Mouse (Mus musculus): ENCODE measurements at regions not wholly inside any gene's neighbourhood (a gene's known extent, or its start where the extent isn't known, plus 50 kb on each side); places are given as distances from the start of the nearest gene placed in this dataset.
"Not testable (repeated sequence)": the region's sequence is repeated elsewhere in the genome, so short reads cannot be mapped to it uniquely, and the experiment has no call there.

DNA sequence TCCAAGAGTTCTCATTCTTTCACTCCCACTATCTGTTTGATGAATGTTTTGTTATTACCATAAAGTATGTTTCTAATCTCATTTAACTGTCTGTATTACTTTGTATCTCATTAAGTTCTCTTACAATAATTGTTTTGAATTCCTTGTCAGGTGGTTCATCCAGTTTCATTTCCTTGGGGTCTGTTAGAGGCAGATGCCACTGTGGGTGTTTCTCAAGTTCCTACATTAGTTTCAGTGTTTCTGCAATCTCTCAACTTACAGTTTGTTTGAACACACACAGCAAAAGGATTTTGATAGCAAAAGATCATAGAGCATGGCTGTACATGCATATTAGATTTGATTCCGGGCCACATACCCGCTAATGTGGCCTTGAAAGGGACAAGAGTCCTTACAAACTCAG lies 280.5 kb upstream of the Gk2 start:
- H3K4me2 ChIP-seq, result no peak overlapping the region
- H3K9me3 ChIP-seq, result no peaks in the 10 kb centered on the region
- no peak overlapping the region for H3K9ac ChIP-seq
- H3K36me3 ChIP-seq, result no peaks in the 10 kb centered on the region
- no peaks in the 10 kb centered on the region for H3K27me3 ChIP-seq
- no peak for ATAC-seq (ENCODE audit: insufficient number of reproducible peaks, low FRiP score, low TSS enrichment, low read depth)
- no peaks in the 10 kb centered on the region for H3K4me1 ChIP-seq
- H3K27ac ChIP-seq, result no peak overlapping the region
- H3K4me3 ChIP-seq, result no peak overlapping the region
- WGBS, result 90% methylated on average over 2 of the region's 2 CpGs

DNA sequence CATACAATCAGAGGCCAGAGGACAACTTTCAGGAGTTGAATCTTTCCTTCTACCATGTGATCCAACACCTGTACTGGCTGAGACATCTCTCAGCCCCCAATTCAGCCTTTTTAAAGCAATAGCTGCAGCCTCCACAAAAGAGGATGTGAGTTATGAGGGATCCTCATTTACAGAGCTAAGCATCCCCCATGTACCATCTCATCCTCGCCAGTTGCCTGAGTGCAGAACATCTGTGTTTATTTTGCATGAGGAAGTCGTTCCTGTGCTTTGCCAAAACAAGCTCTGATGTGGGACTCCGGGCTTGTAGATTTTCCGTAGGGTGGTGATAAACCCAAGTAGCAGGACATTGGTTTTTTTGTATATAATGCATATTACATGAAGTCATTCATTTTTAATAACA lies 274.1 kb upstream of the Gk2 start:
- ATAC-seq (ENCODE audit: insufficient number of reproducible peaks, low FRiP score, low TSS enrichment, low read depth), result no peak
- 34% methylated on average over 4 of the region's 4 CpGs for WGBS

DNA sequence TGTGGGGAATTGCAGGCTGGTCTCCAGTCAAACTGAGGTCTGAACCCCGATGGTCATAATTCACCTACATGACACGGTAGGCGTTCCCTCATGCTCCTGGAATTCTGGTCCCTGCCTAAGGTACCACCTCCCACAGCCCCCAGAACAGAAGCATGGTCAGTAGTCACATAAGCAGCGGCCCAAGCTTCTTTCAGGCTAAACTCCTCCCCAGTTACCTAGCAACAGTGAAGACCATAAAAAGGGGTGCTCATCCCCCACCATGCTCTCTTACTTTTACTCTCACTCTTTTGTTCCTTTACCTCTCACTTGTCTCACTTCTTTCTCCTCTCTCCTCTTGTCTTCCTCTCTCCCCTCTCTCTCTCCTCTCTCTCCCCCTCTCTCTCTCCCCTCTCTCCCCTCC lies 262.5 kb upstream of the Gk2 start:
- H3K27ac ChIP-seq; H3K27me3 ChIP-seq; ATAC-seq (ENCODE audit: insufficient number of reproducible peaks, low FRiP score, low TSS enrichment, low read depth); H3K9ac ChIP-seq; H3K4me3 ChIP-seq; H3K9me3 ChIP-seq; H3K4me1 ChIP-seq; H3K4me2 ChIP-seq; H3K36me3 ChIP-seq: not testable (repeated sequence)
- 36% methylated on average over 4 of the region's 4 CpGs for WGBS

More for the DNA sequence above, 274.1 kb upstream of the Gk2 start:
- Histone ChIP-seq H3K9me3 (no peaks in the 10 kb centered on the region), H3K27ac (no peak overlapping the region), H3K36me3 (no peaks in the 10 kb centered on the region), H3K4me1 (no peaks in the 10 kb centered on the region), H3K9ac (no peak overlapping the region), H3K4me3 (no peak overlapping the region), H3K27me3 (no peaks in the 10 kb centered on the region), H3K4me2 (no peak overlapping the region)

DNA sequence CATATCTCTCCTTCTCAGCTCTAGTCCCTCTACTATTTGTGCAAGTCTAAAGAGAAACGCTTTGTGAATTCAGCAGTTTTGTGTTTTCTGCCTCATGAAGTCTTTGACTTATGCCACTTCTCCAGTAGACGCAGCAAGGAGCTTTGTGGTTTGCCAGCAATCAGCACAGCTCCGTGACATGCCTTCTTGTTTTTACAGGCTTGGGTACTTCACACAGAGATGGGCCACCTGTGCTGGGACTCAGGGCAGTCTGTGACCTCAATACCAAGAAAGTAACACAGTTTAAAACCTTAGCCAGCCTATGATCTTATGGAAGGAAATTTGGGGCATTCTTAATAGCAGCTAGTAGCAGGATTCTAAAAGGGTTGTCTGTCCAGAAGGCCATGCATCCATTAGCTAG lies 248.4 kb upstream of the Gk2 start:
- Histone ChIP-seq H3K4me3 (no peak overlapping the region), H3K27ac (no peak overlapping the region), H3K9me3 (no peaks in the 10 kb centered on the region), H3K27me3 (no peaks in the 10 kb centered on the region), H3K9ac (no peak overlapping the region), H3K4me2 (no peak overlapping the region), H3K36me3 (no peaks in the 10 kb centered on the region), H3K4me1 (no peaks in the 10 kb centered on the region)
- WGBS, result 60% methylated on average over 3 of the region's 3 CpGs
- ATAC-seq (ENCODE audit: insufficient number of reproducible peaks, low FRiP score, low TSS enrichment, low read depth), result no peak

DNA sequence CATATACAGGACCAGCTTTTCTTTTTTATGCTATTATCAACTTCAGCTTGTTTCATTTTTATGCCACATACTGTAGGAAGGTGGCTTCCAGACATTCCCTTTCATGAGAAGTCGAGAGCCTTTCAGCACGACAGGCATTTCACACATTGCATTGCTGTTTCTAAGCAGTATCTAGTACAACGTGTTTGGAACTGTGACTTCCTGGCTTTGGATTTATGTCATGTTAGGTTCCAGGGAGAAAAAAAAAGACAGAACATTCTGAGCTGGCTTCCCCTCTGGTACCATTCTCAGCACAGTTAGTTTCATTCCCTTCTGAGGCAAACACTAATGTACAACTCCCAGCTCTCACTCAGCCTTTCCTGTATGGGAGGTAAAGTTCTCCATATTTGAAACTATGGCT lies 243.7 kb upstream of the Gk2 start:
- no peak overlapping the region for H3K4me2 ChIP-seq
- WGBS, result 62% methylated on average over 3 of the region's 3 CpGs
- H3K4me1 ChIP-seq, result no peaks in the 10 kb centered on the region
- no peaks in the 10 kb centered on the region for H3K27me3 ChIP-seq
- no peaks in the 10 kb centered on the region for H3K36me3 ChIP-seq
- H3K9ac ChIP-seq, result no peak overlapping the region
- no peak overlapping the region for H3K27ac ChIP-seq
- ATAC-seq (ENCODE audit: insufficient number of reproducible peaks, low FRiP score, low TSS enrichment, low read depth), result no peak
- no peaks in the 10 kb centered on the region for H3K9me3 ChIP-seq
- no peak overlapping the region for H3K4me3 ChIP-seq

DNA sequence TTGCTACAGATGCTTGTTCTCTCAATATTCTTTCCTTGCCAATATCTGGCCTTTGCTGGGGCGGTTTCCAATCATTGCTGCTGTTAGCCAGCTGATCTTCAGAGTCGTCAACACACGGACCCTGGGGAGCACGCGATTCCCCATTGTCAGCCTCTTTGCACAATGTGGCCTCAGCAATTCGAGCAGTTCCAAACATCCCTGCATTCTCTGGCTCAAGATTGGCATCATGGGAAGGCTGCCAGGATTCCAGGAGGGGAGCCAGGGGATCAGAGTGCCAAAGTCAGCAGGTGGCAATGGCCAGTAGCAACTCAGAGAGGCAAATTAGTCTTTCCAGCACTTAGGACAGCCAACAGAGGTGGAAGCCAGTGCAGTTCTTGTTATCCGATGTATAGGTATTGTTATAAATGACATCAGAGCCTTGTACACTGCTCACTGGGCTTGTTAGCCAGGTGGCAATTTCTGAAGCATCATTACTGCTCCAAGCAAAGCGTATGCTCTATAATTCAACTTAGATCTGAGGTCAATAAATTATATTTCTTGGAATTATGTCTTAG lies 240.8 kb upstream of the Gk2 start:
- no peaks in the 10 kb centered on the region for H3K4me1 ChIP-seq
- no peak overlapping the region for H3K9ac ChIP-seq
- H3K27me3 ChIP-seq, result no peaks in the 10 kb centered on the region
- H3K9me3 ChIP-seq, result no peaks in the 10 kb centered on the region
- H3K4me2 ChIP-seq, result no peak overlapping the region
- no peak overlapping the region for H3K27ac ChIP-seq
- no peak for ATAC-seq (ENCODE audit: insufficient number of reproducible peaks, low FRiP score, low TSS enrichment, low read depth)
- 56% methylated on average over 8 of the region's 8 CpGs for WGBS
- H3K36me3 ChIP-seq, result no peaks in the 10 kb centered on the region
- H3K4me3 ChIP-seq, result no peak overlapping the region

DNA sequence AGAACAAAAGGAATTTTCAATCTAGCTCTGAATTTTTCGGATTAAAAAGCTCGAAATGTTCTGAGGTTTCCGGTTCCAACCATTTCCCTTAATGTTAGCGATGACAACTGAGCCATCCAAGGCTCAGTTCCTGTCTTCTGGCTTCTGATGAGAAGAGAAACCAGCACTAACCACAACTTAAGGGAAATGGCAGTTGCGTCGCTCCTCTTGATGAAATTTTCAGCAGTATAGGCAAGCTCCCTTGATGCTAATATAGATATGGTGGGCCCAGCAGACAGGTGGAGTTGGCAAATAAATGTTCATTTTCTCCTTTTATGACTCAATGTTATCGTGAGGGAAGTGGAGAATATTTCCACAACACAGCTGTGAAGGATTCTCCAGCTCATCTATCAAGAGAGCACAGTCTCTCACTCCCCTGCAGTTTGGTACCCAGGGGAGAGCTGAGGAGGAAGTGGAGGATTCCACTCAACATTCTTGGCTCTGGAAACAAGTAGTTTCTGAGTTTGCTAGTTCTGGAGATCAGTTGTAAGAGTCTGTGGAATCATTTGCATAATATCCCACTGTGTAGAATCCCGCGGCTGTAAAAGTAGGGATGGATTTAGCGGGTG lies 236.6 kb upstream of the Gk2 start:
- H3K4me1 ChIP-seq, result no peaks in the 10 kb centered on the region
- no peak overlapping the region for H3K4me3 ChIP-seq
- 76% methylated on average over 10 of the region's 10 CpGs for WGBS
- no peak for ATAC-seq (ENCODE audit: insufficient number of reproducible peaks, low FRiP score, low TSS enrichment, low read depth)
- H3K9me3 ChIP-seq, result no peaks in the 10 kb centered on the region
- H3K27ac ChIP-seq, result no peak overlapping the region
- H3K4me2 ChIP-seq, result no peak overlapping the region
- no peaks in the 10 kb centered on the region for H3K27me3 ChIP-seq
- no peaks in the 10 kb centered on the region for H3K36me3 ChIP-seq
- no peak overlapping the region for H3K9ac ChIP-seq

DNA sequence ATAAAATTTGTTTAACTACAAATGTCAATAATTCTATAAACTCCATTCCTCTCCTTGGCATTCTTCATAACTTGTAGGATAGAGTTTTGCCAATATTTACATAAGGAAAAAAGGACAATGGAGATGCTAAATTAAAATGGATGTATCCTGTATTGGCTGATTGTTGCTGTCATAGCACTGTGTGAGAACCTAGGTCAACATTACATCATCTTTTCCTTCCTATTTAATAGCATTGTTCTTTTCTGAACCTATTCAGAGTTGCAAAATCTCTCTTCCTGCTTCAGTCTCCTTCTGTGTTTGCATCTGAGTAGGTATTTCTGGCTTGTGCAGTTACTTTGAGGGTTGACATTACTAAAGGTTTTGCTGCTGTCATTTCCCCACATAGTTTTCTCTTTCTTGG lies 228.6 kb upstream of the Gk2 start:
- ATAC-seq (ENCODE audit: insufficient number of reproducible peaks, low FRiP score, low TSS enrichment, low read depth), result no peak
- Histone ChIP-seq H3K9me3 (no peaks in the 10 kb centered on the region), H3K4me1 (no peaks in the 10 kb centered on the region), H3K9ac (no peak overlapping the region), H3K27ac (no peak overlapping the region), H3K27me3 (no peaks in the 10 kb centered on the region), H3K36me3 (no peaks in the 10 kb centered on the region), H3K4me3 (no peak overlapping the region), H3K4me2 (no peak overlapping the region)

DNA sequence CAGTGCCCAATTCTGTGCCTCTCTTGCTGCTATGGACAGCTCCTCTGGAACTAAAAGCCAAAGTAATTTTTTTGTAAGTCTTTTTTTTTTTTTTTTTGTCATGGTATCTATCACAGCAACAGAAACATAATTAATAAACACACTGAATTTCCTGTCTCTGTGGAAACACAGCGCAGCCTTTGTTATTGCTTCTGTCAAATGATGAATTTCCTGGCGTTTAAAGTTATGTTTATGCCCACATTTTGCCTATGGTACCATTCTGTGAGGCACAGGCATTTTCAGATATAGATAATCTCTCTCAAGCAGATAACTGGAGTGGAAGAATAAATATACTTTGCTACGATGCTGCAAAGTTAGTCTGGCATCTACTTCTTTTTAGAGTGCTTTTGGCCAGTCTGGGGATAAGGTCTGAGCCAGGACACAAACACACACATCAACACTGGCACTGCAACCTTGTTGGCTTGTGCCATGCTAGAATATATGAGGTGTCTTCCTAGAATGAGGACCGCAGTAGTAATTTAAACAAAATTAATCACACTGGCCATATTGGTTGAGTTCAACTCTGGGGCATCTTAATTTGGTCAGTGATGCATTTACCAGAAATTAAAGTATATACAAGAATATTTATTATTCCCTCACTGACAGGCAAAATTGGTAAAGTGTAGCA lies 227.9 kb upstream of the Gk2 start:
- no peak overlapping the region for H3K4me2 ChIP-seq
- 87% methylated on average over 4 of the region's 4 CpGs for WGBS
- H3K9me3 ChIP-seq, result no peaks in the 10 kb centered on the region
- H3K4me3 ChIP-seq, result no peak overlapping the region
- H3K27ac ChIP-seq, result no peak overlapping the region
- ATAC-seq (ENCODE audit: insufficient number of reproducible peaks, low FRiP score, low TSS enrichment, low read depth), result no peak
- no peak overlapping the region for H3K9ac ChIP-seq
- no peaks in the 10 kb centered on the region for H3K36me3 ChIP-seq
- H3K4me1 ChIP-seq, result no peaks in the 10 kb centered on the region
- no peaks in the 10 kb centered on the region for H3K27me3 ChIP-seq

DNA sequence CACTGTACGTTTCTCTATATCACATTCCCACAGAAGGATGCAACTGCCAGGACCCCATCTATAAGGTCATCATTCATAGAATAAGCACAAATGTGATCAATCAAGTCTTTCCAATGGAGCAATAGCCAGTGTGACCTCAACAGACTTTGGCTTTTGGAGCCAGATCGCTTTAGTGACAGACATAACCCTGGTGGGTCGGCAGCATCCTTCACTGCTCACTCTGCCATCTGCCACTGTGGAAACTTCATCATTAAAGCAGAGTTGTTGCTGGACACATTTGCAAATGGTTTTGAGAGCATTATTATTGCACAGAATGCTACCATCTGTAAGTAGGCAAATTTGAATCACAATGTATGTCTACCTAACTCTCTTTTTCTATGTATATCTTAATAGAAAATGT lies 212.9 kb upstream of the Gk2 start:
- Histone ChIP-seq H3K27me3 (no peaks in the 10 kb centered on the region), H3K4me1 (no peaks in the 10 kb centered on the region), H3K36me3 (no peaks in the 10 kb centered on the region), H3K9ac (no peak overlapping the region), H3K4me2 (no peak overlapping the region), H3K27ac (no peak overlapping the region), H3K9me3 (no peaks in the 10 kb centered on the region), H3K4me3 (no peak overlapping the region)
- no peak for ATAC-seq (ENCODE audit: insufficient number of reproducible peaks, low FRiP score, low TSS enrichment, low read depth)
- 81% methylated on average over 3 of the region's 3 CpGs for WGBS

DNA sequence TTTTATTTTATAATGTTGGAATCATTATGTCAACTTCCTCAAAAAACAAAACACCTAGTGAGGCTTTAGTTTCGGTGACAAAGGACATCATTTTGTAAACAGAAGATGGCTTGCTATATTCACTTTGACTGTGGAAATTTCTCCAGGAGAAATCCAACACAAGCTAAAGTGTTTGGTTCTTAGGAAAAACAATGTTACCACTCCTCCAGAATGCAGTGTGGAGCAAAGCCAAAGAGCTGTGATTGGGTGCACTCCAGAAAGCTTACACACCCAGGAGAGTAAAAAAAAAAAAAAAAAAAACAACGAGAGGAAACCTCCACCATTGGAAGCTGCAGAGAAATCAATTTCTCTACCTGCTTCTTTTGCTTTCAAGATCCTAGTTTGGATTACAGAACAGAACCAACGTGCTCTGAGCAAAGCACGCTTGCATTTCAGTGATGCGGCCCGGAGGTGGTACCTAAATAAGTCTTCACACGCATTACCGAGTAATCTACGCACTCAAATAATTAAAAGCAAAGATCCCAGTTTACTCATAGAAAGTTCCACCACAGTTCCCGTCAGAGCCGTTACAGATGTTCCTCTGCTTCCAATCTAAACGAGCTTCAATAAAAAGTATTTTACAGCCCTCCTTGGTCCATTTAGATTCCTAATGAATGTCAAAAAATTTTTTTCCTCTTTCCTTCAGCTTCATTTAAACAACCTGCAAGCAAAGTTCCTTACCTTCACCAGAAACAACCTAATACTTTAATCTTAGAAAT lies 199.5 kb upstream of the Gk2 start:
- WGBS, result 40% methylated on average over 12 of the region's 12 CpGs
- Histone ChIP-seq H3K9me3 (no peaks in the 10 kb centered on the region), H3K36me3 (no peaks in the 10 kb centered on the region), H3K4me3 (peak overlapping the region; percentile 9; the same call in 1 of the 2 replicates), H3K9ac (no peak overlapping the region), H3K27me3 (0 out of 2 replicates have a peak, but pooled peaks cover 3% of the 10 kb centered on the region), H3K4me2 (0 out of 2 replicates have a peak overlapping the region, but pooled peaks have one; percentile 20), H3K4me1 (no peaks in the 10 kb centered on the region), H3K27ac (no peak overlapping the region)
- ATAC-seq (ENCODE audit: insufficient number of reproducible peaks, low FRiP score, low TSS enrichment, low read depth), result no peak

DNA sequence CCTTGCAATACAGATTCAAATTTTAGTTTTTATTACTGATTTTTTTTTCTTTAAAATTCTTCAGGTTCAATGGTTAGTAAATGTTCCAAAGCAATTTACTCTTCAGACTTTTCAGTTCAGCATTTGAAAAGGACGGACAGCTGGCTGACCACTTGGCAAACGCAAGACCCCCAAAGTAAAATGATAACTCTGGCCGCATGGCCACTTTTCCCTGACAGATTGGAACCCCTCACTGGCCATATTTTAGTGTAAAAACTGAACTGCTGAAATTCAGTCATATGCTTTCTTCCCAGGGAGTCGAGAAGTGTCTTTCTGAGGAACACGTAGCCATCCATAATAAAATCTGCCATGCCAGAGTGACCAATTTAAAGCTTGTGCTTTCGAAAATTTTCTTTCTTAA lies 198.4 kb upstream of the Gk2 start:
- WGBS, result 79% methylated on average over 6 of the region's 6 CpGs
- H3K4me2 ChIP-seq, result no peak overlapping the region
- H3K27ac ChIP-seq, result no peak overlapping the region
- no peak overlapping the region for H3K9ac ChIP-seq
- ATAC-seq (ENCODE audit: insufficient number of reproducible peaks, low FRiP score, low TSS enrichment, low read depth), result no peak
- H3K36me3 ChIP-seq, result no peaks in the 10 kb centered on the region
- 0 out of 2 replicates have a peak, but pooled peaks cover 3% of the 10 kb centered on the region for H3K27me3 ChIP-seq
- no peaks in the 10 kb centered on the region for H3K9me3 ChIP-seq
- H3K4me3 ChIP-seq, result no peak overlapping the region
- no peaks in the 10 kb centered on the region for H3K4me1 ChIP-seq
